Mouse (Mus musculus) urinary bladder, postnatal 4 days (tissue): Measurements from ENCODE around the gene Dstn.

Experiments
- DNase-seq, 2 experiments: peaks; one replicate each; pipeline ENCODE4 v3.0.0; 2021 to 2022; ENCODE audit warnings: low spot score in 2 of 2

Gene Dstn

GRCm38 (mm10) chr2:143953944-143954343, 38.8 kb downstream of the Dstn start:
- peak in 1 of 2 experiments; percentile 44 for DNase-seq

GRCm38 (mm10) chr2:143955004-143955403, 39.9 kb downstream of the Dstn start:
- DNase-seq: peak in 1 of 2 experiments; percentile 55

GRCm38 (mm10) chr2:143955746-143956145, 40.6 kb downstream of the Dstn start:
- no peak for DNase-seq

- no peak for DNase-seq
Observed at GRCm38 (mm10) chr2:143962192-143962591, 47.1 kb downstream of the Dstn start.

- DNase-seq: no peak
Observed at GRCm38 (mm10) chr2:143963318-143963717, 48.2 kb downstream of the Dstn start.

- DNase-seq: no peak
Observed at GRCm38 (mm10) chr2:143969260-143969659, 54.1 kb downstream of the Dstn start.

GRCm38 (mm10) chr2:143970841-143971240, 55.7 kb downstream of the Dstn start:
- DNase-seq: no peak

GRCm38 (mm10) chr2:143971887-143972286, 56.8 kb downstream of the Dstn start:
- no peak for DNase-seq

- no peak for DNase-seq
Observed at GRCm38 (mm10) chr2:143973161-143973560, 58.0 kb downstream of the Dstn start.

GRCm38 (mm10) chr2:143975146-143975649, 60.1 kb downstream of the Dstn start:
- no peak for DNase-seq

- peak in 1 of 2 experiments; percentile 55 for DNase-seq
Observed at GRCm38 (mm10) chr2:143978444-143979147, 63.5 kb downstream of the Dstn start.

GRCm38 (mm10) chr2:143980781-143981398, 65.8 kb downstream of the Dstn start:
- peak; percentile 38 to 69 for DNase-seq

GRCm38 (mm10) chr2:143982152-143982551, 67.0 kb downstream of the Dstn start:
- no peak for DNase-seq

GRCm38 (mm10) chr2:143982901-143983300, 67.8 kb downstream of the Dstn start:
- DNase-seq: peak in 1 of 2 experiments; percentile 51

- no peak for DNase-seq
Observed at GRCm38 (mm10) chr2:143983482-143983881, 68.4 kb downstream of the Dstn start.

- no peak for DNase-seq
Observed at GRCm38 (mm10) chr2:143987485-143987884, 72.4 kb downstream of the Dstn start.

- DNase-seq: no peak
Observed at GRCm38 (mm10) chr2:143988016-143988415, 72.9 kb downstream of the Dstn start.

GRCm38 (mm10) chr2:143990997-143991396, 75.9 kb downstream of the Dstn start:
- no peak for DNase-seq

- DNase-seq: no peak
Observed at GRCm38 (mm10) chr2:143991964-143992672, 77.0 kb downstream of the Dstn start.
